Mouse (Mus musculus) forebrain, embryonic 13.5 days (tissue): ENCODE measurements around the gene Bcas3. TPM values are rescaled to one million over a fixed set of nuclear protein-coding genes. Genes with fewer than 3 reads are reported as not detected.

Source experiments
- ATAC-seq: fragments of 200-750 bp; cut with Nextera tagmentation; 2 replicates; pipeline ENCODE4 v1.8.0; 2017
- H3K27ac ChIP-seq: fragments of 300-500 bp; sonication (generic); 2 replicates; pipeline ENCODE4 v1.5.1; 2015; ENCODE audit warnings: inconsistent platforms, mild to moderate bottlenecking, moderate library complexity
- H3K27me3 ChIP-seq: fragments of 300-500 bp; sonication (generic); 2 replicates; pipeline ENCODE4 v1.6.1; 2015; ENCODE audit warnings: mild to moderate bottlenecking, inconsistent platforms
- H3K36me3 ChIP-seq: fragments of 300-500 bp; sonication (generic); 2 replicates; pipeline ENCODE4 v1.6.1; 2015; ENCODE audit warnings: mild to moderate bottlenecking, inconsistent platforms; ENCODE audit not compliant: poor library complexity, severe bottlenecking
- H3K4me1 ChIP-seq: fragments of 300-500 bp; sonication (generic); 2 replicates; pipeline ENCODE4 v1.6.1; 2015; ENCODE audit warnings: inconsistent platforms
- H3K4me2 ChIP-seq: fragments of 300-500 bp; sonication (generic); 2 replicates; pipeline ENCODE4 v1.6.1; 2015; ENCODE audit warnings: inconsistent platforms, mild to moderate bottlenecking, moderate library complexity
- H3K4me3 ChIP-seq: fragments of 300-500 bp; sonication (generic); 2 replicates; pipeline ENCODE4 v1.5.1; 2015; ENCODE audit warnings: mild to moderate bottlenecking, inconsistent platforms
- H3K9ac ChIP-seq: fragments of 300-500 bp; sonication (generic); 2 replicates; pipeline ENCODE4 v1.6.1; 2015; ENCODE audit warnings: mild to moderate bottlenecking, inconsistent platforms
- H3K9me3 ChIP-seq: fragments of 300-500 bp; sonication (generic); replicated peaks from 2 replicates; pipeline ENCODE4 v1.6.1; 2016; ENCODE audit warnings: inconsistent platforms
- WGBS: fragments of 180-500 bp; shearing (Covaris S2); methylation state at CpG from one replicate; pipeline ENCODE4 v1.1.7; 2015; 5-methylcytosine and 5-hydroxymethylcytosine counted together
- polyA plus RNA-seq: library from polyadenylated mRNA; unstranded; fragments of >200 nt; fragmentation: Nextera tagmentation; extraction: Ambion mirVana; gene quantifications from 2 replicates; pipeline ENCODE4 v1.2.1, GENCODE M21; 2015

Bcas3 gene
- polyA plus RNA-seq, 1 experiment from 2014 or later = 19.6 TPM

DNA sequence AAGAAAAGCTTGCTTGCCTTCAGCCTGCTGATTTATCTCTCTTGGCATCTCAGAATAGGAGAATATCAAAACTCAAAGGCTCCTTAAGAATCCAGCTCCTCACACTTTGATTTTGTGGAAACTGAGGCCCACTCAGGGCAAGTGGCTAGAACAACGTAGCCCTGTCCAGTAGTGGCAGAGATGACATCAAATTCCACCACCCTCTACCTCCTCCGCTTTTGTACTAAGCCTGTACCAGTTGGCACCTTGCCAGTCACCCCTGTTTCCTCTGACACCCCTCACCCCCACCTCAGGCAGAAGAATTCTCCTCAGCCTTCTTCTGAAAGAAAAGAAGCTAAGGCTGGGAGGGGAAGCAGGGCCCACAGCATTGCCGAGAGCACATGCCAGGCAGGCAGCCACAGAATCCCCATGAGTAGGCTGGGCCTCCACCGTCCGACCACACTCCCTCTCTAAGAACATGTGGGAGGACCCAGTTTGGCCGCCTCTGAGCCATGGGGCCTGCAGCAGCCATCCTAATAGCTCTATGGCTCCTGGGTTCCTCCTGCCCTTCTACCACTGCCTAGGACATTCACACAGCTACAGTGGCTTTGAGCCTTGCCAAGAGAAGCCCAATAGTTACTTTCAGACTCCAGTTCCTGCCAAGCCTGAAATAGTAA is 407.6 kb downstream of the Bcas3 start:
- 29% methylated on average over 6 of the region's 6 CpGs for WGBS
- Histone ChIP-seq H3K9ac (no peak overlapping the region), H3K4me3 (no peak overlapping the region), H3K4me1 (peaks cover 18% of the 10 kb centered on the region), H3K27me3 (peaks cover 18% of the 10 kb centered on the region; the same call in 1 of the 2 replicates), H3K36me3 (no peaks in the 10 kb centered on the region), H3K9me3 (no peaks in the 10 kb centered on the region), H3K4me2 (no peak overlapping the region), H3K27ac (no peak overlapping the region)
- ATAC-seq = no peak

- Histone ChIP-seq H3K27ac (no peak overlapping the region), H3K36me3 (no peaks in the 10 kb centered on the region), H3K27me3 (peaks cover 22% of the 10 kb centered on the region), H3K4me3 (no peak overlapping the region), H3K4me1 (peaks cover 24% of the 10 kb centered on the region), H3K4me2 (no peak overlapping the region), H3K9me3 (no peaks in the 10 kb centered on the region), H3K9ac (no peak overlapping the region)
- WGBS = 89% methylated on average over 3 of the region's 3 CpGs
- no peak for ATAC-seq
These were observed 408.2 kb downstream of the Bcas3 start for GRCm38 (mm10) chr11:85761170-85761569.

DNA sequence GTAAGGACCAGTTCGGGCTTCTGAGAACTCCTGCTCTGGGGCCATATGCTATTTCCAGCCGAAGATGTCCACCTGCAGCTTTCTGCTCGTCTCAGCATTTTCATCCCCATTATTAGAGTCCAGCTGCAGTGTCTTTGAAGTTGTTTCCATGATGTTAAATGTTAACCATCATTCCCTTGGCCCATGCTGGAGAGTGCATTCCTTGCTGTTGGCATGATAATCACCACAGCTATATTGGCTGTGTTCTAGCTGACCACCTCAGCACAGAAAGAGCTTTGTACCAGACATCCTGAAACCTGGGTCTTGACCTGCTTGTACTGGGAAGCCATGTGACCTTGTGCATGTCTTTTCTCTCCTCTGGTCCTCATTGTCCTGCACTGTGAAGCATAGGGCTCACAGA is 410.7 kb downstream of the Bcas3 start:
- Histone ChIP-seq H3K27me3 (peaks cover 31% of the 10 kb centered on the region), H3K4me2 (no peak overlapping the region), H3K9me3 (no peaks in the 10 kb centered on the region), H3K9ac (no peak overlapping the region), H3K4me1 (peaks cover 37% of the 10 kb centered on the region), H3K4me3 (no peak overlapping the region), H3K27ac (no peak overlapping the region), H3K36me3 (no peaks in the 10 kb centered on the region)
- 90% methylated on average over 3 of the region's 3 CpGs for WGBS
- ATAC-seq = no peak

DNA sequence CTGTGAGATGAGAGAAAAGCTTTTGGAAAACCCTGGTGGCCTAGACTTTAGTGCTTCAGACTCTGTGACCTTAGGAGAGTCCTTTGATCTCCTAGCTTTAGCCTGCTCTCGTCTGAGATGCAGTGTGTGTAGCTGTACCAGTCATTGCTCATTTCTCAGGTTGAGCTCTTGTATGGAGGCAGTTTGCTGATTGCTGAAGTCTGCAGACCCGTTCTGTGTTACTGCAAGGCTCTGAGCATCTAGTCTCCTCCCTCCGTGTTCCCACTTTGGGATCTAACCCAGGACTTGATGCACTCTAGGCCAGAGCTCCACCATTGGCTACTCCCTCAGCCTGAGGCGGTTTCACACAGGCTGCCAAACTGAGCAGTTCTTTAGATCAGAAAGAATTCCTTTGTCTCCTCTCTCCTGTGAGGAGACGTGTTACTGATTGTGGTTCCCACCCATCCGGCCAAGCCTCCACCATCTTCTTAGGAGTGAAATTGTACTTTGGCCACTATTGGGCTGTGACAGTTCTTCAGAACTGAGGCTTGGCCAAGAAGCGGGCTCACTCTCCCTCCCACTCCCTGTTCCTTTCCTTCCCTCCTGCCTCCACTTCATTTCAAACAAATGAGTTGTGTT is 413.2 kb downstream of the Bcas3 start:
- no peaks in the 10 kb centered on the region for H3K36me3 ChIP-seq
- no peak overlapping the region for H3K27ac ChIP-seq
- H3K27me3 ChIP-seq = peaks cover 38% of the 10 kb centered on the region
- no peak overlapping the region for H3K4me3 ChIP-seq
- WGBS = 4% methylated on average over 7 of the region's 7 CpGs
- H3K9me3 ChIP-seq = no peaks in the 10 kb centered on the region
- H3K4me1 ChIP-seq = peaks cover 21% of the 10 kb centered on the region
- H3K4me2 ChIP-seq = no peak overlapping the region
- H3K9ac ChIP-seq = no peak overlapping the region
- peak; percentile 63; the same call in 1 of the 2 replicates for ATAC-seq

- ATAC-seq = no peak
- WGBS = 8% methylated on average over 6 of the region's 6 CpGs
- H3K27me3 ChIP-seq = peaks cover 34% of the 10 kb centered on the region
These were observed 413.8 kb downstream of the Bcas3 start for GRCm38 (mm10) chr11:85766811-85767210.

DNA sequence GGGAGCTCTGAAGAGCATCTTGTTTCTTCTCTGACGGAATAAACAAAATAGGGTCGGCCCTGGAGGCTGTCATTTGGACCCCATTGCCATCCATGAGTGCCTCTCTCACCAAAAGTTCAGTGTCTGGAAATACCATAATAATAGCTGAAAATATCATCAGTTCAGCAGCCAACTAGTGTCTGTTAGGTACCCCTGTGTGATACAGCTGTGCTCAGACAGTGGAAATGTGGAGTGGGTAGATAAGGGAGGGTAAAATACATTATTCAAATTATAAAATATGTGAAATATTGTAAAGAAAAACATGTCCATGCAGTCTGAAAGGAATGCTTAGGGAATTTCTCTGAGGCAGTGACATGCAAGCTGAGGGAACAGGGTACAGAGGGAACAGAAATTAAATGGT is 416.8 kb downstream of the Bcas3 start:
- 91% methylated on average over 2 of the region's 2 CpGs for WGBS
- no peak overlapping the region for H3K4me2 ChIP-seq
- H3K4me1 ChIP-seq = peaks cover 19% of the 10 kb centered on the region
- no peak overlapping the region for H3K27ac ChIP-seq
- no peak overlapping the region for H3K9ac ChIP-seq
- no peaks in the 10 kb centered on the region for H3K9me3 ChIP-seq
- no peaks in the 10 kb centered on the region for H3K36me3 ChIP-seq
- peaks cover 35% of the 10 kb centered on the region for H3K27me3 ChIP-seq
- no peak overlapping the region for H3K4me3 ChIP-seq
- ATAC-seq = no peak

More at GRCm38 (mm10) chr11:85766811-85767210, 413.8 kb downstream of the Bcas3 start:
- no peak overlapping the region for H3K4me3 ChIP-seq
- H3K27ac ChIP-seq = no peak overlapping the region
- no peaks in the 10 kb centered on the region for H3K36me3 ChIP-seq
- peaks cover 19% of the 10 kb centered on the region for H3K4me1 ChIP-seq
- no peak overlapping the region for H3K9ac ChIP-seq
- H3K9me3 ChIP-seq = no peaks in the 10 kb centered on the region
- H3K4me2 ChIP-seq = peak overlapping the region; percentile 4; the same call in 1 of the 2 replicates

DNA sequence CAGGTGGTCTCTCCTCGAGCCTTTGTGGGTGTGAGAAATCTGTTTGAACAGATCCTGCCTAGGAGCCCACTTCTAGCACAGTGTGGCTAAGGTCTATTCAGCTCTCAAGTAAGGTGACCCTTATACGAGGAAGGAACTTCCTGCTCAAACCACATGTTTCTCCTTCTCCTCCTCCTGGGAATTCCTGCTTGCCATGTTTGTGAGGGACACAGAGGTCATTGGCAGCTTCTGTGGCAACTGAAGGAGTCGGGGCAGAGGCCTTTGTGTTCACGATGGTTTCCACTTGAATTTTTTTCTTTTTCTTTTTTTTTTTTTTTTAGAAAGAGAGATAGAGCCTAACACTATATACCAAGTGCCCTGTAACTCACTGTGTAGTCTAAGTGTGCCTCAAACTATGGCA is 420.4 kb downstream of the Bcas3 start:
- H3K9me3 ChIP-seq = no peaks in the 10 kb centered on the region
- H3K27me3 ChIP-seq = peaks cover 17% of the 10 kb centered on the region; the same call in 1 of the 2 replicates
- no peak overlapping the region for H3K4me2 ChIP-seq
- no peak for ATAC-seq
- no peaks in the 10 kb centered on the region for H3K4me1 ChIP-seq
- no peak overlapping the region for H3K9ac ChIP-seq
- no peak overlapping the region for H3K4me3 ChIP-seq
- no peak overlapping the region for H3K27ac ChIP-seq
- 71% methylated on average over 4 of the region's 4 CpGs for WGBS
- H3K36me3 ChIP-seq = no peaks in the 10 kb centered on the region

DNA sequence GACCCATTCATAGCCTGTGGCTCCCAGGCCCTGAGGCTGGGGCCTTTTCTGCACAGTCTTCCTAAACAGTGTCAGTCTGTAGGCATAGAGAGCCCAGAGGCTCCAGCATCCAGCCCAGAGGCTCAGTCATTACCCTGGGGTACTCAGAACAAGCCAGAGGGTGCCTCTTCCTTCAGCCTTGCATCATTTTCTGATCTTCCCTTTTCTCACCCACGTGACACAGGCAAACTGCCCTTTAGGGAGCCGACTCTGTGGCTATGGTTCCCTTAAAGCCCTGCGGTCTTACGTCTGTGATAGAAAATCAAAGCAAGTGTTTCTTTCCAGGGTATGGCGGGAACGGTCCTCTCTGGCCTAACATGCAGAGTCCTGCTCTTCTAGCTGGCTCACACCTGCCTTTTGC is 421.7 kb downstream of the Bcas3 start:
- H3K27me3 ChIP-seq = 0 out of 2 replicates have a peak, but pooled peaks cover 8% of the 10 kb centered on the region
- H3K9me3 ChIP-seq = no peaks in the 10 kb centered on the region
- no peak overlapping the region for H3K27ac ChIP-seq
- no peak overlapping the region for H3K9ac ChIP-seq
- no peak overlapping the region for H3K4me3 ChIP-seq
- ATAC-seq = no peak
- no peaks in the 10 kb centered on the region for H3K36me3 ChIP-seq
- no peaks in the 10 kb centered on the region for H3K4me1 ChIP-seq
- WGBS = 76% methylated on average over 6 of the region's 6 CpGs
- H3K4me2 ChIP-seq = no peak overlapping the region

- Histone ChIP-seq H3K4me3 (no peak overlapping the region), H3K9ac (no peak overlapping the region), H3K27me3 (0 out of 2 replicates have a peak, but pooled peaks cover 8% of the 10 kb centered on the region), H3K36me3 (no peaks in the 10 kb centered on the region), H3K4me2 (no peak overlapping the region), H3K4me1 (no peaks in the 10 kb centered on the region), H3K27ac (no peak overlapping the region), H3K9me3 (no peaks in the 10 kb centered on the region)
- 66% methylated on average over 7 of the region's 7 CpGs for WGBS
- ATAC-seq = no peak
These were observed 422.5 kb downstream of the Bcas3 start for GRCm38 (mm10) chr11:85775492-85775891.

- Histone ChIP-seq H3K9ac (no peak overlapping the region), H3K4me3 (no peak overlapping the region), H3K4me1 (no peaks in the 10 kb centered on the region), H3K36me3 (no peaks in the 10 kb centered on the region), H3K4me2 (no peak overlapping the region), H3K27ac (no peak overlapping the region), H3K9me3 (no peaks in the 10 kb centered on the region), H3K27me3 (0 out of 2 replicates have a peak, but pooled peaks cover 4% of the 10 kb centered on the region)
- ATAC-seq = no peak
- 55% methylated on average over 7 of the region's 7 CpGs for WGBS
These were observed 423.9 kb downstream of the Bcas3 start for GRCm38 (mm10) chr11:85776861-85777360.

GRCm38 (mm10) chr11:85777950-85778349 is 425.0 kb downstream of the Bcas3 start:
- H3K4me1 ChIP-seq = no peaks in the 10 kb centered on the region
- H3K36me3 ChIP-seq = no peaks in the 10 kb centered on the region
- no peak overlapping the region for H3K27ac ChIP-seq
- no peak for ATAC-seq
- no peaks in the 10 kb centered on the region for H3K9me3 ChIP-seq
- no peaks in the 10 kb centered on the region for H3K27me3 ChIP-seq
- no peak overlapping the region for H3K4me3 ChIP-seq
- no peak overlapping the region for H3K9ac ChIP-seq
- WGBS = 90% methylated on average over 2 of the region's 2 CpGs
- H3K4me2 ChIP-seq = no peak overlapping the region

- Histone ChIP-seq H3K27ac (no peak overlapping the region), H3K36me3 (no peaks in the 10 kb centered on the region), H3K4me3 (no peak overlapping the region), H3K4me2 (no peak overlapping the region), H3K27me3 (0 out of 2 replicates have a peak, but pooled peaks cover 3% of the 10 kb centered on the region), H3K9ac (no peak overlapping the region), H3K9me3 (no peaks in the 10 kb centered on the region), H3K4me1 (no peaks in the 10 kb centered on the region)
- ATAC-seq = no peak
- WGBS = 70% methylated on average over 4 of the region's 4 CpGs
These were observed 427.3 kb downstream of the Bcas3 start for GRCm38 (mm10) chr11:85780303-85780702.
